In the genomic region with DNA sequence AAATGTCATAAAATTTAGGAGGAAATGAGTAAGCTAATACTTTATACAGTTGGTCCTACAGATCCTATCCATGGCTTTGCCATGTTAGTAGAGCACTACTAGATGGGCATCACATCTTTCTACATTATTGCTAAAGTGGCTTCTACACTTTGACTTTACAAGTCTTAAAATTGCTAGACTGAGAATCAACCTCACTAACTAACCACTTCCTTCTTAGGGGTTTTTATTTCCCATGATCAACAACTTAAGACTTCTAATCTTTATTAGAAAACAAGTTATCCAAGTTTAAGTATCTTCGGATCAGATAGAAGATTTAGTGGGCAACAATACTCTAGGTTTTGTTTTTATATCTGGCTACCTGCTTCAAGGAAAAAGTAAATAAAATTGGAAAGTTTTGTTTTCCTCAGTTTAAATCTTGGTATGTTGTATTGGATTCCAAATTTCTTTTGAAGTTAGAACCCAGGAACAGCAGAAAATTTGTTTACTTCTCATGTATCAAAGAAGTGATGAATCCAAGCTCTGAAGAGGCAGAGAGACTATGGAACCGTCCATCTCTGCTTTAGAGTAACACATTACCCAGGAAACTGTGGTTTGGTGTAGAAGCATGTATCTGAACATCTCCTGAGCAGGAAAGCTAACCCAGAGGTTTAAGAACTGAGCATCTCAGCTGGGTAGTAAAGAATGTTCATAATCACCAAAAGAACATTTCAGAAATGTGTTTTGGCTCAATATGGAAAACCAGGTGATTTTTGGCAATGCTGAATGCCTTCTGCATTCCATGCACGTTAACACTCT, we compare ENCODE assay signal across 20 mouse cellular contexts.
DNase-seq lines count a peak whose midpoint lies in the region; ATAC-seq lines count a peak whose summit lies in the region.
"Had no signal": no experiment of that assay in that cellular context is flagged by ENCODE, and none has a peak within 500 bp of the region (broad histone marks: within the 10 kb centered on the region; RNA-seq: fewer than 3 reads in every experiment).

No protein-coding gene starts in this region.

- H3K4me2 ChIP-seq in heart, embryonic 12.5 days: no peak overlapping the region
- H3K4me2 ChIP-seq: forebrain, embryonic 13.5 days; heart, embryonic 15.5 days; hindbrain, embryonic 14.5 days had no signal

- no peaks in the 10 kb centered on the region for H3K27me3 ChIP-seq in heart, embryonic 12.5 days (replicated peaks)
- H3K27me3 ChIP-seq: forebrain, embryonic 13.5 days; heart, embryonic 15.5 days had no signal

- H3K36me3 ChIP-seq in heart, embryonic 12.5 days: no peaks in the 10 kb centered on the region
- H3K36me3 ChIP-seq: embryonic facial prominence, embryonic 10.5 days; heart, embryonic 10.5 days; heart, embryonic 15.5 days; hindbrain, embryonic 10.5 days had no signal

- no peak for ATAC-seq in heart, embryonic 12.5 days (ENCODE audit: insufficient number of reproducible peaks, low FRiP score)
- peak; percentile 65 for ATAC-seq in inflammation-experienced regulatory T-cells, adult 6 months
- ATAC-seq: forebrain, embryonic 13.5 days; forebrain, postnatal 0 days had no signal

- H3K4me1 ChIP-seq in heart, embryonic 12.5 days (replicated peaks): no peaks in the 10 kb centered on the region
- H3K4me1 ChIP-seq: embryonic facial prominence, embryonic 10.5 days; forebrain, embryonic 13.5 days; heart, embryonic 10.5 days; heart, embryonic 15.5 days; hindbrain, embryonic 10.5 days had no signal

- WGBS in heart, embryonic 12.5 days: 70% methylated on average over 3 of the region's 3 CpGs

- no peak overlapping the region for H3K9ac ChIP-seq in heart, embryonic 12.5 days
- H3K9ac ChIP-seq: forebrain, embryonic 13.5 days; forebrain, postnatal 0 days; heart, embryonic 15.5 days; hindbrain, embryonic 14.5 days had no signal

- no peak overlapping the region for H3K4me3 ChIP-seq in heart, embryonic 12.5 days
- H3K4me3 ChIP-seq: embryonic facial prominence, embryonic 10.5 days; forebrain, embryonic 13.5 days; heart, embryonic 10.5 days; heart, embryonic 15.5 days; hindbrain, embryonic 10.5 days had no signal

- DNase-seq in heart, adult 11 months: peak; percentile 44
- DNase-seq in 416B (ENCODE audit: low read depth): peak; percentile 9
- DNase-seq in CD8-positive naive resting alpha-beta T cell, adult 2 months (ENCODE audit: low read depth in 2 of 2, low spot score in 2 of 2): peak; percentile 13 to 44
- DNase-seq in left cerebral cortex, postnatal 25 days (ENCODE audit: low spot score in 2 of 2): no peak
- no peak for DNase-seq in heart, postnatal 14 days
- DNase-seq: adrenal gland, adult 2 months; adrenal gland, postnatal 25 days; cerebellum, adult 2 months; cerebellum, postnatal 10 days; forebrain, postnatal 0 days; gastrocnemius, postnatal 14 days; heart, adult 18-20 months had no signal

- H3K27ac ChIP-seq in heart, embryonic 12.5 days (ENCODE audit: poor library complexity, severe bottlenecking): no peak overlapping the region
- H3K27ac ChIP-seq: embryonic facial prominence, embryonic 10.5 days; forebrain, embryonic 13.5 days; heart, embryonic 10.5 days; heart, embryonic 15.5 days; hindbrain, embryonic 10.5 days; hindbrain, embryonic 14.5 days had no signal

- intact Hi-C loops in left cerebral cortex, postnatal 25 days (cut with DNase I): no loop called here
- intact Hi-C loops in heart, postnatal 14 days (cut with DNase I): no loop called here

- H3K9me3 ChIP-seq in heart, embryonic 12.5 days (replicated peaks): no peaks in the 10 kb centered on the region
- H3K9me3 ChIP-seq: embryonic facial prominence, embryonic 10.5 days; forebrain, embryonic 13.5 days; heart, embryonic 10.5 days; heart, embryonic 15.5 days; hindbrain, embryonic 10.5 days had no signal

Comparison
In these comparisons a context has a peak if more than half of its experiments do, and no peak if none do; other contexts are left out.
1. DNase-seq: peak in heart, adult 11 months (single experiment), 416B (single experiment) and CD8-positive naive resting alpha-beta T cell, adult 2 months (2 of 2); none in left cerebral cortex, postnatal 25 days (0 of 2) and heart, postnatal 14 days (0 of 2).